Mouse (Mus musculus) central nervous system, embryonic 11.5 days (tissue): Measurements from ENCODE around the gene Nynrin. TPM values are rescaled to one million over a fixed set of nuclear protein-coding genes. Genes with fewer than 3 reads are reported as not detected.

ENCODE experiments used
- polyA plus RNA-seq: library from polyadenylated mRNA; depleted of rRNA; stranded (reverse); fragments of >200 nt; gene quantifications from 2 replicates; pipeline ENCODE4 v1.2.3, GENCODE M21; 2012; rRNA removed

Gene Nynrin
- polyA plus RNA-seq, result 29.2 and 33.9 TPM in 2 replicates

GRCm38 (mm10) chr14:55853621-55854285 lies at the start of gene Nynrin:
Gene Nynrin, plus strand, starts transcription at chr14:55854010.

GRCm38 (mm10) chr14:55822991-55823762 lies 30.6 kb upstream of the Nynrin start, which contains the start of gene Nfatc4:
Gene Nfatc4, plus strand, starts transcription at chr14:55823144.

GRCm38 (mm10) chr14:55884166-55884565 lies 30.4 kb downstream of the Nynrin start, which contains the start of gene Cbln3:
Gene Cbln3, minus strand, starts transcription at chr14:55884392.

GRCm38 (mm10) chr14:55884713-55885113 lies 30.9 kb downstream of the Nynrin start, which contains the start of gene Khnyn:
Gene Khnyn, plus strand, starts transcription at chr14:55884947.

GRCm38 (mm10) chr14:55899701-55900413 lies 46.0 kb downstream of the Nynrin start, which contains the start of gene Sdr39u1:
Gene Sdr39u1, minus strand, starts transcription at chr14:55900293.

Other genes starting within 250 kb of the Nynrin start
- 17.0 and 19.2 TPM in 2 replicates for gene Rec8, start 236.0 kb upstream of the Nynrin start, polyA plus RNA-seq
- 119 and 120 TPM in 2 replicates for gene Ipo4, start 218.1 kb upstream of the Nynrin start, polyA plus RNA-seq
- 3.4 and 4.1 TPM in 2 replicates for gene Gm49378, start 216.1 kb upstream of the Nynrin start, polyA plus RNA-seq
- gene Tm9sf1, start 210.2 kb upstream of the Nynrin start, polyA plus RNA-seq, result 52.0 and 59.3 TPM in 2 replicates
- 2.4 TPM in 2 replicates for gene Tssk4, start 203.8 kb upstream of the Nynrin start, polyA plus RNA-seq
- 54.9 and 66.5 TPM in 2 replicates for gene Mdp1, start 193.5 kb upstream of the Nynrin start, polyA plus RNA-seq
- gene Gmpr2, start 182.1 kb upstream of the Nynrin start, polyA plus RNA-seq, result 40.5 and 45.5 TPM in 2 replicates
- gene Nedd8, start 181.9 kb upstream of the Nynrin start, polyA plus RNA-seq, result 438 and 468 TPM in 2 replicates
- 48.1 and 69.4 TPM in 2 replicates for gene Tinf2, start 172.2 kb upstream of the Nynrin start, polyA plus RNA-seq
- 0.82 and 0.91 TPM in 2 replicates for gene Tgm1, start 140.1 kb upstream of the Nynrin start, polyA plus RNA-seq
- 27.0 and 29.8 TPM in 2 replicates for gene Rabggta, start 131.7 kb upstream of the Nynrin start, polyA plus RNA-seq
- gene Dhrs1, start 108.3 kb upstream of the Nynrin start, polyA plus RNA-seq, result 64.8 and 70.9 TPM in 2 replicates
- gene Nop9, start 108.3 kb upstream of the Nynrin start, polyA plus RNA-seq, result 24.1 and 26.2 TPM in 2 replicates
- gene Cideb, start 95.6 kb upstream of the Nynrin start, polyA plus RNA-seq, result 1.9 and 2.2 TPM in 2 replicates
- 0.31 and 0.32 TPM in 2 replicates for gene Ltb4r2, start 92.6 kb upstream of the Nynrin start, polyA plus RNA-seq
- gene Ltb4r1, start 88.0 kb upstream of the Nynrin start, polyA plus RNA-seq, result 0.43 and 0.58 TPM in 2 replicates
- gene Adcy4, start 69.9 kb upstream of the Nynrin start, polyA plus RNA-seq, result 3.7 and 15.6 TPM in 2 replicates
- gene Ripk3, start 65.1 kb upstream of the Nynrin start, polyA plus RNA-seq, result 7.1 and 18.8 TPM in 2 replicates
- gene Nfatc4, start 30.9 kb upstream of the Nynrin start, polyA plus RNA-seq, result 43.3 and 96.2 TPM in 2 replicates
- 0.58 and 0.65 TPM in 2 replicates for gene Cbln3, start 30.4 kb downstream of the Nynrin start, polyA plus RNA-seq
- gene Khnyn, start 30.9 kb downstream of the Nynrin start, polyA plus RNA-seq, result 22.6 and 26.6 TPM in 2 replicates
- gene Sdr39u1, start 46.3 kb downstream of the Nynrin start, polyA plus RNA-seq, result 30.6 and 42.5 TPM in 2 replicates
- gene Cma1, start 90.7 kb downstream of the Nynrin start, polyA plus RNA-seq, result 0.05 TPM in 1 of 2 replicates, not detected in the other
- gene Cma2, start 97.0 kb downstream of the Nynrin start, polyA plus RNA-seq, result not detected in 2 replicates
- not detected in 2 replicates for gene Mcpt1, start 164.0 kb downstream of the Nynrin start, polyA plus RNA-seq
- gene Mcpt9, start 176.5 kb downstream of the Nynrin start, polyA plus RNA-seq, result not detected in 2 replicates
- gene Mcpt2, start 188.0 kb downstream of the Nynrin start, polyA plus RNA-seq, result not detected in 2 replicates
- not detected in 2 replicates for gene Mcpt4, start 208.3 kb downstream of the Nynrin start, polyA plus RNA-seq
- not detected in 2 replicates for gene Mcpt8, start 231.3 kb downstream of the Nynrin start, polyA plus RNA-seq
- 0.10 and 0.19 TPM in 2 replicates for gene Ctsg, start 248.6 kb downstream of the Nynrin start, polyA plus RNA-seq